Mouse (Mus musculus) liver, postnatal 0 days (tissue): Measurements from ENCODE around the gene Tnip1. TPM values are rescaled to one million over a fixed set of nuclear protein-coding genes. Genes with fewer than 3 reads are reported as not detected.

ENCODE experiments used
- ATAC-seq: fragments of 200-750 bp; cut with Nextera tagmentation; 2 replicates; pipeline ENCODE4 v1.8.0; 2017; ENCODE audit warnings: mild to moderate bottlenecking, moderate library complexity
- DNase-seq: peaks from one replicate; pipeline ENCODE4 v3.0.0-alpha.2; 2016
- H3K27ac ChIP-seq: fragments of 300-500 bp; sonication (generic); 2 replicates; pipeline ENCODE4 v1.5.1; 2014; ENCODE audit warnings: antibody characterized with exemption, moderate library complexity, mild to moderate bottlenecking, low read depth
- H3K27me3 ChIP-seq: fragments of 300-500 bp; sonication (generic); 2 replicates; pipeline ENCODE4 v1.6.1; 2014; ENCODE audit warnings: low read length, control low read depth, mixed read lengths; ENCODE audit not compliant: insufficient read depth
- H3K36me3 ChIP-seq: fragments of 300-500 bp; sonication (generic); replicated peaks from 2 replicates; pipeline ENCODE4 v1.6.1; 2014; ENCODE audit warnings: mild to moderate bottlenecking, control low read depth, low read length, moderate library complexity, mixed read lengths; ENCODE audit not compliant: insufficient read depth
- H3K4me1 ChIP-seq: fragments of 300-500 bp; sonication (generic); 2 replicates; pipeline ENCODE4 v1.6.1; 2014; ENCODE audit warnings: antibody characterized with exemption, mild to moderate bottlenecking, control low read depth; ENCODE audit not compliant: insufficient read depth
- H3K4me2 ChIP-seq: fragments of 300-500 bp; sonication (generic); 2 replicates; pipeline ENCODE4 v1.6.1; 2014; ENCODE audit warnings: low read depth, mild to moderate bottlenecking, low read length, moderate library complexity, mixed read lengths
- H3K4me3 ChIP-seq: fragments of 300-500 bp; sonication (generic); 2 replicates; pipeline ENCODE4 v1.5.1; 2014; ENCODE audit warnings: low read depth, low read length
- H3K9ac ChIP-seq: fragments of 300-500 bp; sonication (generic); replicated peaks from 2 replicates; pipeline ENCODE4 v1.6.1; 2014; ENCODE audit warnings: mild to moderate bottlenecking, moderate library complexity
- H3K9me3 ChIP-seq: fragments of 300-500 bp; sonication (generic); 2 replicates; pipeline ENCODE4 v1.6.1; 2016; ENCODE audit warnings: mild to moderate bottlenecking, control low read depth, low read length, mixed read lengths
- CTCF ChIP-seq: sonication (generic); IDR thresholded peaks from 2 replicates; pipeline ENCODE4 v1.5.1; 2016; ENCODE audit warnings: antibody characterized with exemption, low read depth
- EP300 ChIP-seq: IDR thresholded peaks from 2 replicates; pipeline ENCODE4 v1.6.1; 2016; ENCODE audit warnings: antibody characterized with exemption, low read depth, mild to moderate bottlenecking
- WGBS: fragments of 180-500 bp; shearing (Covaris S2); extraction: QIAGEN DNeasy Blood & Tissue Kit; methylation state at CpG from one replicate; pipeline ENCODE4 v1.1.7; 2014; ENCODE audit not compliant: insufficient replicate concordance; 5-methylcytosine and 5-hydroxymethylcytosine counted together
- polyA plus RNA-seq: library from polyadenylated mRNA; unstranded; fragments of >200 nt; fragmentation: Nextera tagmentation; extraction: Ambion mirVana; gene quantifications from 2 replicates; pipeline ENCODE4 v1.2.1, GENCODE M21; 2015

Tnip1 gene
- polyA plus RNA-seq, 1 experiment from 2014 or later: 5.2 TPM

GRCm38 (mm10) chr11:54950684-54951083, 12.0 kb downstream of the Tnip1 start:
- H3K27me3 ChIP-seq: no peaks in the 10 kb centered on the region
- no peaks in the 10 kb centered on the region for H3K9me3 ChIP-seq
- TF ChIP-seq CTCF: no peak
- TF ChIP-seq EP300: no peak
- H3K4me1 ChIP-seq: peaks cover 16% of the 10 kb centered on the region
- H3K4me3 ChIP-seq: no peak overlapping the region
- 0 out of 2 replicates have a peak, but pooled peaks cover 3% of the 10 kb centered on the region for H3K36me3 ChIP-seq
- ATAC-seq: no peak
- no peak overlapping the region for H3K4me2 ChIP-seq
- H3K9ac ChIP-seq: no peak overlapping the region
- DNase-seq: no peak
- H3K27ac ChIP-seq: no peak overlapping the region
- WGBS: 82% methylated on average over 6 of the region's 6 CpGs

DNA sequence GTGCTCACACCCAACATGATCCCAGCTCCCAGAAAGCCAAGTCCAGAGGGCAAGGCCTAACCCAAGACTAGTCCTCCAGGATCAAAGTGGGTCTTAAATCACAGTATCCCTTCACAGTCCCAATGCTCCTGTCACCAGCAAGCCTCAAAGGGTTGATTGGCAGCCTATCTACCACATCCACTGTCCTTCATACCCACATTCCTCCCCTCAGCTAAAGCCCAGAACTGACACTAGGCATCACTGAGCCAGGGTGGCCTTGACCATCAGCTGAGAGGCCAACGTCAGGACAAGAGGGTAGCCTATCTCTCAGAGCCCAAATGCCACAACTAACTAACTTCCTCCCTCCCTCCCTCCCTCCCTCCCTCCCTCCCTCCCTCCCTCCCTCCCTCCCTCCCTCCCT, 13.0 kb downstream of the Tnip1 start:
- Histone ChIP-seq H3K27me3 (no peaks in the 10 kb centered on the region), H3K4me2 (no peak overlapping the region), H3K36me3 (0 out of 2 replicates have a peak, but pooled peaks cover 3% of the 10 kb centered on the region), H3K9ac (no peak overlapping the region), H3K27ac (no peak overlapping the region), H3K4me1 (peaks cover 11% of the 10 kb centered on the region), H3K9me3 (no peaks in the 10 kb centered on the region), H3K4me3 (no peak overlapping the region)
- no peak for ATAC-seq
- DNase-seq: no peak
- TF ChIP-seq CTCF (no peak), EP300 (no peak)
- WGBS: 31% methylated on average over 1 of the region's 1 CpGs

DNA sequence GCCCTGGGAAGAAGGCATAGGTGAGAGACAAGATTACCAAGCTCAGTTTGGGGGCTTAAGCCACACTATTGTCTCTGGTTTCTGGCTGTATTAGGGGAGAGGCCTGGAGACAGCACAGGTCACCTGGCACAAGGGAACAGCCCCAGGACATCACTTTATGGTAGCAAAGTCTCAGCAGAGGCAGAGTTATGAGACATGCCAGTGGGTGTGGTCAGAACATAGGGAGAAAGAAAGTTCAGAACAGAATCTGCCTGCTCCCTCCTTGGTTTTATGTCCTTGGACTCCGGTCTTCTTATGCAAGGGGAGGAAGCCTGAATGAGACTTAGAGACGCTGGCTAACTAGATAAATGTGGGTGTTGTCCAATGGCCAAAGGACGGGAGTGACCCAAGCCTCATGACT, 18.0 kb downstream of the Tnip1 start:
- Histone ChIP-seq H3K9me3 (no peaks in the 10 kb centered on the region), H3K27ac (no peak overlapping the region), H3K4me3 (no peak overlapping the region), H3K4me2 (no peak overlapping the region), H3K36me3 (0 out of 2 replicates have a peak, but pooled peaks cover 2% of the 10 kb centered on the region), H3K9ac (no peak overlapping the region), H3K27me3 (no peaks in the 10 kb centered on the region), H3K4me1 (no peaks in the 10 kb centered on the region)
- no peak for DNase-seq
- TF ChIP-seq EP300 (no peak), CTCF (no peak)
- ATAC-seq: no peak
- 77% methylated on average over 3 of the region's 3 CpGs for WGBS

- no peak overlapping the region for H3K4me2 ChIP-seq
- H3K4me1 ChIP-seq: peaks cover 16% of the 10 kb centered on the region
- no peak for ATAC-seq
- TF ChIP-seq CTCF (no peak), EP300 (no peak)
- H3K4me3 ChIP-seq: no peak overlapping the region
- H3K9me3 ChIP-seq: no peaks in the 10 kb centered on the region
- H3K27ac ChIP-seq: no peak overlapping the region
- H3K36me3 ChIP-seq: peaks cover 20% of the 10 kb centered on the region
- H3K9ac ChIP-seq: no peak overlapping the region
- H3K27me3 ChIP-seq: no peaks in the 10 kb centered on the region
- 73% methylated on average over 7 of the region's 7 CpGs for WGBS
- no peak for DNase-seq
These were observed 22.7 kb downstream of the Tnip1 start for GRCm38 (mm10) chr11:54940056-54940455.

DNA sequence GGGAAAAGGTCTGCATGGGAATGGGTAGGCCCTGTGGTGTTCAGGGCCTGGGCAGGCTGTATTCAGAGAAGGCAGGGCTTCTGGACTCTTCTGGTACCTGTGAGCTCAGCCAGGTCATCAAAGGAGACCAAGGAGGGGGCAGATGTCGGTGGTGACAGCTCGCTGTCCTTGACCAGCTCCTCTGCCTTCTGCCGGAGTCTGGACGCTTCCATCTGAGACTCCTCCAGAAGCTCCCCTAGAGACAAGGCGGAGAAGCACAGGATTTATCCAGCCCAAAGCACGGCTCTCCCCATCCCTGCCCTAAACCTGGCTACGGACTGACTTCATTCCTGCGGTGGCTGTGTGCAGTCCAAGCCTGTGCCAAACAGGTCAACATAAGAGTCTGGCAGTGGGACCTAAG, 23.2 kb downstream of the Tnip1 start:
- Histone ChIP-seq H3K4me2 (no peak overlapping the region), H3K9me3 (no peaks in the 10 kb centered on the region), H3K4me3 (no peak overlapping the region), H3K36me3 (peaks cover 20% of the 10 kb centered on the region), H3K4me1 (peaks cover 16% of the 10 kb centered on the region), H3K27me3 (no peaks in the 10 kb centered on the region), H3K9ac (no peak overlapping the region), H3K27ac (no peak overlapping the region)
- no peak for TF ChIP-seq EP300
- TF ChIP-seq CTCF: no peak
- ATAC-seq (no peak), DNase-seq (no peak)
- WGBS: 83% methylated on average over 8 of the region's 8 CpGs

DNA sequence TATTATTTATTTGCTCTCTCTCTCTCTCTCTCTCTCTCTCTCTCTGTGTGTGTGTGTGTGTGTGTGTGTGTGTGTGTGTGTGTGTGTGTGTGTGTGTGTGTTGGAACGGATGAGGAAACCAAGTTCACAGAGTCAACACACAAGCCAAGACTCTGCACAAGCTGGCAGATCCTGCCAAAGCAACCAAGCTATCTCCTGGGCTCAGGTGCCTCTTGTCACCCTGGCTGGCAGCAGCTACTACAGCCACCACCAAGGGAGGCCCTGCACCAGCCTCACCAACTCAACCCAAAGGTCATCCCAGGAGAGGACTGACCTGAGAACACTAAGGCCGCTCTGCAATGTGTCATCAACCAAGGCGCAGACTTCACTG, 26.0 kb downstream of the Tnip1 start:
- 63% methylated on average over 3 of the region's 3 CpGs for whole genome bisulfite sequencing
- TF ChIP-seq EP300 (no peak), CTCF (no peak)
- Histone ChIP-seq H3K4me1 (peaks cover 16% of the 10 kb centered on the region), H3K9me3 (no peaks in the 10 kb centered on the region), H3K36me3 (peaks cover 30% of the 10 kb centered on the region), H3K4me2 (no peak overlapping the region), H3K27me3 (no peaks in the 10 kb centered on the region), H3K27ac (peak overlapping the region; percentile 46), H3K4me3 (no peak overlapping the region), H3K9ac (no peak overlapping the region)
- no peak for DNase-seq
- ATAC-seq: peak; percentile 45
